Mouse (Mus musculus) CH12F3 (cell line): ENCODE results near the gene Sgo2a.
"Not testable (repeated sequence)": the region's sequence is repeated elsewhere in the genome, so short reads cannot be mapped to it uniquely, and the experiment has no call there.

Source experiments
- in situ Hi-C: fragments of 300-500 bp; cut with MboI; formaldehyde crosslinking; loops from 2 replicates; pipeline ENCODE4 v1.14.3; 2020; ENCODE audit warnings: low sequenced_read_pairs

Sgo2a gene

GRCm38 (mm10) chr1:57995432-57996132 lies at the start of gene Sgo2a:
TSS of gene Sgo2a (plus strand) at chr1:57995971.
- in situ Hi-C loops, result no loop called here

- in situ Hi-C loops, result no loop called here
Measured at GRCm38 (mm10) chr1:57947552-57948347, 48.0 kb upstream of the Sgo2a start.

GRCm38 (mm10) chr1:57949195-57949594 lies 46.6 kb upstream of the Sgo2a start:
- in situ Hi-C loops, result no loop called here

GRCm38 (mm10) chr1:57949716-57950115 lies 46.1 kb upstream of the Sgo2a start:
- in situ Hi-C loops, result loop anchor here (10.0 kb wide), 1 partner anchor 525 kb away; no protein-coding TSS in a partner anchor

- in situ Hi-C loops, result loop anchor here (10.0 kb wide), 1 partner anchor 528 kb away; no protein-coding TSS in a partner anchor
Measured at GRCm38 (mm10) chr1:57952509-57952908, 43.3 kb upstream of the Sgo2a start.

- in situ Hi-C loops, result loop anchor here (10.0 kb wide), 1 partner anchor 529 kb away; no protein-coding TSS in a partner anchor
Measured at GRCm38 (mm10) chr1:57953586-57954375, 42.0 kb upstream of the Sgo2a start.

GRCm38 (mm10) chr1:57954376-57954765 lies 41.4 kb upstream of the Sgo2a start:
- in situ Hi-C loops, result loop anchor here (10.0 kb wide), 1 partner anchor 530 kb away; no protein-coding TSS in a partner anchor

- in situ Hi-C loops, result loop anchor here (10.0 kb wide), 1 partner anchor 531 kb away; no protein-coding TSS in a partner anchor
Measured at GRCm38 (mm10) chr1:57955774-57956173, 40.0 kb upstream of the Sgo2a start.

- in situ Hi-C loops, result no loop called here
Measured at GRCm38 (mm10) chr1:57969327-57970271, 26.2 kb upstream of the Sgo2a start.

GRCm38 (mm10) chr1:57971588-57971987 lies 24.2 kb upstream of the Sgo2a start:
- in situ Hi-C loops, result no loop called here

GRCm38 (mm10) chr1:57976860-57977259 lies 18.9 kb upstream of the Sgo2a start:
- in situ Hi-C loops, result no loop called here

GRCm38 (mm10) chr1:57989052-57989600 lies 6.6 kb upstream of the Sgo2a start:
- in situ Hi-C loops, result no loop called here

- in situ Hi-C loops, result no loop called here
Measured at GRCm38 (mm10) chr1:57991277-57991676, 4.5 kb upstream of the Sgo2a start.

- in situ Hi-C loops, result no loop called here
Measured at GRCm38 (mm10) chr1:57996133-57996615, 403 bp downstream of the Sgo2a start.

GRCm38 (mm10) chr1:57998146-57998545 lies 2.4 kb downstream of the Sgo2a start:
- in situ Hi-C loops, result no loop called here

- in situ Hi-C loops, result not testable (repeated sequence)
Measured at GRCm38 (mm10) chr1:58006388-58006787, 10.6 kb downstream of the Sgo2a start.

- in situ Hi-C loops, result no loop called here
Measured at GRCm38 (mm10) chr1:58018856-58019255, 23.1 kb downstream of the Sgo2a start, which contains the start of gene Kctd18. TSS of gene Kctd18 (minus strand) at chr1:58018956.

- in situ Hi-C loops, result no loop called here
Measured at GRCm38 (mm10) chr1:58027707-58028106, 31.9 kb downstream of the Sgo2a start.

- in situ Hi-C loops, result no loop called here
Measured at GRCm38 (mm10) chr1:58029636-58030117, 33.9 kb downstream of the Sgo2a start, which contains the start of gene Aox1. TSS of gene Aox1 (plus strand) at chr1:58029931.
